Mouse (Mus musculus) embryonic stem cell, embryonic (primary cell): ENCODE measurements around the gene Sipa1l3.

Experiments used
- CTCF ChIA-PET, 4 experiments: fragments of 300-600 bp in 2 of 4; fragments of 350-600 bp in 2 of 4; sonication (Branson Sonifier 250); formaldehyde crosslinking; loops; one replicate each; lab custom pipeline; 2022; ENCODE audit warnings: inconsistent platforms in 2 of 4; lab: Charles Lee
- POLR2A ChIA-PET, 4 experiments: fragments of 300-600 bp in 2 of 4; fragments of 350-600 bp in 2 of 4; sonication (Branson Sonifier 250); formaldehyde crosslinking; loops; one replicate each; lab custom pipeline; 2022; ENCODE audit warnings: antibody characterized with exemption in 4 of 4, inconsistent platforms in 1 of 4; lab: Charles Lee

Gene Sipa1l3

GRCm38 (mm10) chr7:29448830-29449229, 69.6 kb downstream of the Sipa1l3 start:
- ChIA-PET CTCF (no interaction called here), POLR2A (interaction anchor here in 1 of 4 experiments (1.2 kb wide), 2 partner anchors 48 to 49 kb away, joined by 3 read pairs; no protein-coding TSS in a partner anchor)

DNA sequence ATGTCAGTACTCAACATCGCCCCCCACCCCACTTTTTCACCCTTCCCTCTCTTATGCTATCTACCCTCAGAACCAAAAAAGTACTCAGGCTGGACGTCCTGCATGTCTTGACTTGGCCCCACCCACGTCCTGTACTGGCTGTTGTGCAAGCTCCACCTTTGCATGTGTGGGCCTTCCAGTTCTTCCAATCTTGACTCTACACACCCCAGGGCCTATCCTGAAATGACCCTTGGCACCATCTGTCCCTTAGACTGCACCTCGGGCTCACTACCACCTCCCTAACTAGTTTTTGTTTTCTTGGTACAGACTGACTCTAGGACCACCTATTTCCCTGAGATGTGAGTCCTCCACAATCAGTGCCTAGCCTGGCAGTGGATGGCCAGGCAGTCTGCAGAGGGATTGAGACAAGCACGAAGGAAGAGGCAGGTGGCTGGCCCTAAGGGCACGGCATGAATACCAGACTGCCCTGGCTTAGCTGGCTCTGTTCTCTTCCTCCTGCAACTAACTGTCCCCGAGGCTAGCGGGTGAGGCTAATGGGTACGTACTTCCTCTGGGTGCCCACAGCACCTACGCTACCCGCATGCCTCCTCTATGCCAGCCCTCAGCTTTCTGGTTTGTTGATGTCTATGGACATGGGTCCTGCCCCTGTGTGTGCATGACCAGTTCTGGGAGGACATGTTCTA, 71.2 kb downstream of the Sipa1l3 start:
- POLR2A ChIA-PET = interaction anchor here in 3 of 4 experiments (0.6 to 2.1 kb wide), 22 partner anchors 8 to 1860 kb away, joined by 3 to 8 read pairs (median 3); partner anchors contain the start of gene Sipa1l3 (in 1 of the 3)
- CTCF ChIA-PET = interaction anchor here in 2 of 4 experiments (0.6 kb wide), 2 partner anchors 159 to 1098 kb away, joined by 4 to 5 read pairs; no protein-coding TSS in a partner anchor

DNA sequence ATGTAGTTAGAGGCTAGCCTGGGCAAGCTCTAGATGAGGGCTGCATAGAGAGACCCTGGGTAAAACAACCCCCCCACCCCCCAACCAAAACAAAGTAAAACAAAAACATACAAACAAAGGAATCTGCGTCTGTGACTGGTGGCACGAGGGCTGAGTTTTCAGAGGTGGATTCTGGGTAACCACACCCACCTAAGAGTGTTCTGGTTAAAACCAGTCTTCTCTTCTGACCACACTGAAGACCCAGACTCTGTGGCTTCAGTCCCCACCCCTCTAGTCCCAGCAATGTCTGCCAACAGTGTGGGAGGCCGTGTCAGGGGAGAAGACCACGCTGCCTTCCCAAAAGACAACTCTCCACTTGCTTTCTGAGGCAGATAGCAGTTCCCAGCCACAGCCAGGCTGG, 72.3 kb downstream of the Sipa1l3 start:
- POLR2A ChIA-PET = interaction anchor here in 3 of 4 experiments (0.6 to 3.2 kb wide), 20 partner anchors 8 to 89 kb away, joined by 3 to 14 read pairs (median 6); partner anchors contain the start of gene Sipa1l3 (in 2 of the 3)
- CTCF ChIA-PET = interaction anchor here in 1 of 4 experiments (0.6 kb wide), 1 partner anchor 96 kb away, joined by 3 read pairs; no protein-coding TSS in a partner anchor

DNA sequence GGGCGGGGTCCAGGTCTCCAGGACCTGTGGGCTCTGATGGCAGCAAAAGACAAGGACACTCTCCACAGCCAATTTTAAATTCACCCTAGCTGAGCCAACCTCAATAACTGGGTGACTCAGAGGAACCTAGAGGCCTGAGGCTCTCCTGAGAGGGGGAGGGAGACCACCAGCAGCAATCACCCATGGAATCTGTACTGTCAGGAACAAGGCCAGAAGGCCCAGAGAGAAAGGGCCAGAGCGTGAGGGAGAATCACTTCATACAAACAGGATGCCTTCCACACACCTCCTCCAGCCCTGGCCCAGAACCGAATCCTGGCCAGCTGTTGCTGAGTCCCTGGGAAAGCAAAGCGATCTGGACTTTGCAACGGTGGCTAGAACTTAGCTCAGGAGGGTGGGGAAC, 73.9 kb downstream of the Sipa1l3 start:
- POLR2A ChIA-PET = interaction anchor here in 3 of 4 experiments (0.8 to 3.2 kb wide), 27 partner anchors 9 to 74 kb away, joined by 3 to 14 read pairs (median 4); partner anchors contain the start of gene Sipa1l3 (in 1 of the 3)
- CTCF ChIA-PET = interaction anchor here in 2 of 4 experiments (0.6 to 1.7 kb wide), 3 partner anchors 12 to 289 kb away, joined by 3 to 6 read pairs (median 4); partner anchors contain the start of gene Fam98c (in 1 of the 2)

- ChIA-PET CTCF (interaction anchor here in 2 of 4 experiments (0.6 to 1.7 kb wide), 2 partner anchors 61 to 288 kb away, joined by 3 to 5 read pairs (median 4); partner anchors contain the start of gene Fam98c (in 1 of the 2)), POLR2A (interaction anchor here in 3 of 4 experiments (0.6 to 3.2 kb wide), 18 partner anchors 9 to 847 kb away, joined by 3 to 14 read pairs (median 4); no protein-coding TSS in a partner anchor)
Measured at GRCm38 (mm10) chr7:29444070-29444469, 74.4 kb downstream of the Sipa1l3 start.

- ChIA-PET CTCF (interaction anchor here in 2 of 4 experiments (1.1 kb wide), 2 partner anchors 13 to 54 kb away, joined by 3 read pairs; no protein-coding TSS in a partner anchor), POLR2A (interaction anchor here in 3 of 4 experiments (0.5 to 4.5 kb wide), 6 partner anchors 10 to 43 kb away, joined by 3 to 28 read pairs (median 4); no protein-coding TSS in a partner anchor)
Measured at GRCm38 (mm10) chr7:29441793-29442192, 76.6 kb downstream of the Sipa1l3 start.

GRCm38 (mm10) chr7:29441151-29441550, 77.3 kb downstream of the Sipa1l3 start:
- ChIA-PET POLR2A (interaction anchor here in 3 of 4 experiments (0.8 to 4.5 kb wide), 5 partner anchors 9 to 28 kb away, joined by 3 to 28 read pairs (median 4); no protein-coding TSS in a partner anchor), CTCF (interaction anchor here in 1 of 4 experiments (1.1 kb wide), 1 partner anchor 13 kb away, joined by 3 read pairs; no protein-coding TSS in a partner anchor)

DNA sequence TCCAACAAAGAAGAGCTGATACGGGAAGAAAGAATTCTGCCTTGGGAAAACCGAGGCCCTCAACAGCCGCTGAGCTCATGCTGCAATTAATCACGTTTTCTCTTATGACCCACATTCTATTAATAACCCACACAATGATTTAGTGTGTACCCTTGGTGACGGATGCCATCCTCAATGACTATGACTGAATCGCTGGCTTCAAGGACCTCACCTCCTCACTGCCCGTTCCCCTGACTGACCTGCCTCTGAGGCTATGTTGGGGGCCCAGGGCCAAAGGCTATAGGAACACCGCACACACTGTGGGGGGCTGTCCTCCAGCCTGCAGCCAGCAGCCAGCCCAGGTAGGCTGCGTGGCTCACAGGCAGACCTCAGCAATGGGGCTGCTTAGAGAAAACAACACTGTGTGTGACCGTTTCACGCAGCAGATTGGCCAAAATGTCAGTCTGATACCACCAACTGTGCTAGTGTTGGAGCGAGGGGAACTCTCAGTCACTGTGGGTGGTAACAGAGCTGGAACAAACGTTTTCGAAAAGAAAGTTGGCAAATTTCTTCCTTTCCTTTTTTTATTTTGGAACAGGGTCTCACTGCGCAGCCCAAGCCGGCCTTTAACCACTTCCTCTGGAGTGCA, 79.7 kb downstream of the Sipa1l3 start:
- ChIA-PET CTCF (interaction anchor here in 2 of 4 experiments (0.6 to 2.2 kb wide), 3 partner anchors 37 to 62 kb away, joined by 3 to 8 read pairs (median 7); no protein-coding TSS in a partner anchor), POLR2A (interaction anchor here in 2 of 4 experiments (1.3 to 4.5 kb wide), 4 partner anchors 9 to 42 kb away, joined by 3 to 28 read pairs (median 6); no protein-coding TSS in a partner anchor)

DNA sequence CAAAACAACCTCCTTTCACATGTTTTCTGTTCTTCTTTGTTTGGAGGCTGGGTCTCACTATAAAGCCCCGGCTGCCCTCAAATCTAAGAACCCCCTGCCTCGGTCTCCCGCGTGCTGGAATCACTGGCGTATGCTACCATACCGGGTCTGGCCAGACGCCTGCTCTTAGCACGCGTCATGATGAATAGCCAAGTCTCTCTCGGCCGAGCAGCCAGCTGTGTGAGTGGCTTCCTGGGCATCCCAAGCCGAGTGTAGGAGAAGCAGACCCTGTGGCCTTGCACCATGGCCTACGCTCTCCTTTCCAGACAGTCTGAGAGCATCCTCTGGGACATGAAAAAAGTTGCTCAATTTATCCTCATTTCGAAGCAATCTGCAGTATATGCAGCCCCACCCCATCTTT, 80.2 kb downstream of the Sipa1l3 start:
- ChIA-PET CTCF (interaction anchor here in 2 of 4 experiments (0.6 to 2.2 kb wide), 4 partner anchors 37 to 118 kb away, joined by 3 to 8 read pairs (median 6); no protein-coding TSS in a partner anchor), POLR2A (interaction anchor here in 2 of 4 experiments (0.6 to 2.3 kb wide), 5 partner anchors 17 to 363 kb away, joined by 3 to 7 read pairs (median 3); no protein-coding TSS in a partner anchor)

- CTCF ChIA-PET = interaction anchor here in 3 of 4 experiments (0.8 to 2.2 kb wide), 4 partner anchors 35 to 418 kb away, joined by 3 to 7 read pairs (median 4); no protein-coding TSS in a partner anchor
- POLR2A ChIA-PET = interaction anchor here in 2 of 4 experiments (0.8 to 2.4 kb wide), 7 partner anchors 8 to 312 kb away, joined by 3 to 11 read pairs (median 4); partner anchors contain the start of gene Ryr1 (in 1 of the 2)
Measured at GRCm38 (mm10) chr7:29437072-29437471, 81.4 kb downstream of the Sipa1l3 start.

- CTCF ChIA-PET = no interaction called here
- POLR2A ChIA-PET = no interaction called here
Measured at GRCm38 (mm10) chr7:29434313-29435035, 84.0 kb downstream of the Sipa1l3 start.

- ChIA-PET POLR2A (no interaction called here), CTCF (no interaction called here)
Measured at GRCm38 (mm10) chr7:29433725-29434124, 84.7 kb downstream of the Sipa1l3 start.

GRCm38 (mm10) chr7:29432947-29433553, 85.4 kb downstream of the Sipa1l3 start:
- ChIA-PET POLR2A (interaction anchor here (0.6 to 2.4 kb wide), 9 partner anchors 8 to 255 kb away, joined by 3 to 11 read pairs (median 3); no protein-coding TSS in a partner anchor), CTCF (interaction anchor here in 1 of 4 experiments (1.6 kb wide), 1 partner anchor 12 kb away, joined by 6 read pairs; no protein-coding TSS in a partner anchor)

DNA sequence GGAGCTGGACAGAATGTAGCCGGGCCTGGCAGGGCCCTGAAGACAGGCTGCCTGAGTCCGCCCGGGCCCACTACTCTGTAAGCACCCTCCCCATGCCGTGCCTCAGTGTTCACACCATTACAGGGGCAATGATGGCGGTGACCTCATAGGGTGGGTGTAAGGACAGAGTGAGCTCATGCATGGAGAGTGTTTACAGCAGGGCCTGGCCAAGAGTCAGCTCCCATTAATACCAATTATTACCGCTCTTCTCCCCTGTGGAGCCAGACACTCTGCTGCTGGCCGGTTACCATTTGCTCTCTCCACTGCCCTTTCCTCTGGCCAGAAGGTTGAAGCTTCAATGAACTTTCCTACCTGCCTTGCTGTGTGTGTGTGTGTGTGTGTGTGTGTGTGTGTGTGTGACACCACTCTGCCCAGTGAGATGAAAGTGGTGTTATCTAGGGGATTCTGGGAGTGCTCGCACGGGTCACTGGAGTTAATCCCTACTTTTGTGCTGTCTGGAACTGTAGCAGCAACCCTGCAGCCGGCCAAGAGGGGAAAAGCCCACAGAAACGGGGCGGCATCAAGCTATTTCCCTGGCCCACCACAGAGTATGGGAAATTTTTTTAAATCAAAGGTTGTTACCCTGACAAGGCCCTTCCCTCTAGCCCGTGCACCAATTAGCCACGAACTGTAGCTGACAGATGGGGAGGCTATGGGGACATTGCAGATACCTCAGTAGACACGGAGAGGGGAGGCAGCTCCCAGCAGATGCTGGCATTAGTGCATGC, 86.1 kb downstream of the Sipa1l3 start:
- CTCF ChIA-PET = interaction anchor here in 3 of 4 experiments (0.7 to 1.6 kb wide), 4 partner anchors 8 to 49 kb away, joined by 3 to 6 read pairs (median 4); no protein-coding TSS in a partner anchor
- POLR2A ChIA-PET = interaction anchor here (0.6 to 2.4 kb wide), 15 partner anchors 8 to 255 kb away, joined by 3 to 11 read pairs (median 4); no protein-coding TSS in a partner anchor

GRCm38 (mm10) chr7:29430739-29431211, 87.7 kb downstream of the Sipa1l3 start:
- ChIA-PET POLR2A (interaction anchor here (0.7 to 2.4 kb wide), 14 partner anchors 9 to 484 kb away, joined by 3 to 11 read pairs (median 4); no protein-coding TSS in a partner anchor), CTCF (interaction anchor here in 2 of 4 experiments (0.6 to 1.4 kb wide), 2 partner anchors 22 to 941 kb away, joined by 3 to 10 read pairs; no protein-coding TSS in a partner anchor)
